Mouse (Mus musculus): ENCODE data around the gene Keap1.

GRCm38 (mm10) chr9:21275013-21275710 is 36.0 kb upstream of the Keap1 start:
- no peak for TF ChIP-seq POLR2A (IDR thresholded peaks at IDR 0.05; ENCODE audit: low read depth, low read length)
- TF ChIP-seq CTCF (IDR thresholded peaks at IDR 0.05; ENCODE audit: extremely low read depth, insufficient read depth, insufficient read length, insufficient replicate concordance), result no peak
